Mouse (Mus musculus): ENCODE measurements around the gene Rpl4. TPM values are rescaled to one million over a fixed set of nuclear protein-coding genes. Genes with fewer than 3 reads are reported as not detected.

Rpl4 gene
- polyA plus RNA-seq, 1 experiment from 2014 or later: 1,103 TPM

DNA sequence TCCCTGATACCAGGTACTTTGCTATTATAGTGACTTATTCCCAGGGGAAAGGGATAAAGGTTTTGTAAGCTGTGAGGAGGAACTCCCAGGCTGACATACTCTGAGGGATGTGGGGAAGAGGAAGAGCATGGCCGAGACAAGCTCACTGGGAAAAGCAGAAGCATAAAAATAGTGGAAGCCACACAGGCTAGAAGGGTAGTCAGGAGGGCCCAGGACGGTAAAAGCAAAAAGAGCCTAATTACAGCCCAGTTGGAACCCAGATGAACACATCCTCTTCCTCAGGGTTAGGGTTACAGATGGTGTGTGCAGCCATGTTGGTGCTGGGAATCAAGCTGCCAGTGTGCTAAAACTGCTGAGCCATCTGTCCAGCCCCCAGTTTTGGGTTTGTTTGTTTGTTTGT lies 48.9 kb downstream of the Rpl4 start:
- Histone ChIP-seq H3K36me3 (ENCODE audit: control insufficient read depth, insufficient read depth, low read length) (no peaks in the 10 kb centered on the region), H3K27me3 (ENCODE audit: control insufficient read depth, insufficient read depth, low read length) (no peaks in the 10 kb centered on the region), H3K9ac (ENCODE audit: low read length) (no peak overlapping the region), H3K27ac (ENCODE audit: low read depth, low read length) (no peak overlapping the region), H3K4me2 (no peak overlapping the region), H3K4me3 (ENCODE audit: low read depth, low read length) (no peak overlapping the region), H3K9me3 (ENCODE audit: control insufficient read depth, low read length) (no peaks in the 10 kb centered on the region), H3K4me1 (ENCODE audit: control insufficient read depth, insufficient read depth, low read length) (0 out of 2 replicates have a peak, but pooled peaks cover 2% of the 10 kb centered on the region)
- ATAC-seq (ENCODE audit: low FRiP score): no peak
- DNase-seq (ENCODE audit: low spot score, missing footprints): peak; percentile 45
- WGBS: 78% methylated on average over 2 of the region's 2 CpGs

DNA sequence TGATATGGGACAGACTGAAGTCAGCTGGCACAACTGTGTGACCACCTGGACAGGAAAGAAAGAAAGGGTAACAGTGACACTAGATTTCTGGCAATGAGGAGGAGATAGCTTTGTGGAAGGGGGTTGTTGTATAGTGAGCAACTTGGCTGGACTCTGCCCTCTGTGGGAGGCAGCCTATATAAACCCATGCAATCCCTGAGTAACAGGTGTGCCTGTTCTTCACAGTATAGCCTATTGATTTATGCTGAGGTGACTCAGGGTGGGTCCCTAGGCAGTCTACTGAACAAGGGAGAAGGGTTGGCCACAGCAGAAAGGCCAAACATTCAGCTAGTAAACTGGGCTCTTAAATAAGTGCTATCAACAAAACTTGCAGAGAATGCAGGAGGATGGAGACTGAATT lies 52.6 kb downstream of the Rpl4 start:
- Histone ChIP-seq H3K4me2 (no peak overlapping the region), H3K9me3 (ENCODE audit: control insufficient read depth, low read length) (no peaks in the 10 kb centered on the region), H3K4me3 (ENCODE audit: low read depth, low read length) (no peak overlapping the region), H3K27me3 (ENCODE audit: control insufficient read depth, insufficient read depth, low read length) (no peaks in the 10 kb centered on the region), H3K4me1 (ENCODE audit: control insufficient read depth, insufficient read depth, low read length) (no peaks in the 10 kb centered on the region), H3K9ac (ENCODE audit: low read length) (no peak overlapping the region), H3K27ac (ENCODE audit: low read depth, low read length) (no peak overlapping the region), H3K36me3 (ENCODE audit: control insufficient read depth, insufficient read depth, low read length) (no peaks in the 10 kb centered on the region)
- no peak for ATAC-seq (ENCODE audit: low FRiP score)
- DNase-seq (ENCODE audit: low spot score, missing footprints): peak; percentile 49

DNA sequence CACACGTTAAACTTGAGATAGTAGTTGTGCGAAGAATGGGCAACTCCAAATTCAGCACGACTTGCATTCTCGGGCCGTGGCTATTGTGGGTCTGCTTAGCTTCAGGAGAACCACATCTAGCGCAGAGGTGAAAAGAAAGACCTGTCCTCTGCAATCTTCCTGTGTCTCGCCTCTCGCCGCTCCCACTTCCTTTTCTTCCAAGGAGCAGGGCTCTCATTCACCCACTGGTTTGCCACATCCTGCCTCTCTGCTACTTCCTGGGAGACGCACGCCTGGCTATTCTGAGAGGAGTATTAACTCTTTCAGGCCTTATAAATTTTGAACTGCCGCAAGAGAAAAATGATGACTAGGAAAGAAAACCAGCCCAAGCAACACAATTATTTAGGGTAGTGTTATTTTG lies 54.6 kb downstream of the Rpl4 start:
- Histone ChIP-seq H3K36me3 (ENCODE audit: control insufficient read depth, insufficient read depth, low read length) (no peaks in the 10 kb centered on the region), H3K27ac (ENCODE audit: low read depth, low read length) (no peak overlapping the region), H3K4me1 (ENCODE audit: control insufficient read depth, insufficient read depth, low read length) (no peaks in the 10 kb centered on the region), H3K4me3 (ENCODE audit: low read depth, low read length) (no peak overlapping the region), H3K27me3 (ENCODE audit: control insufficient read depth, insufficient read depth, low read length) (no peaks in the 10 kb centered on the region), H3K9ac (ENCODE audit: low read length) (no peak overlapping the region), H3K9me3 (ENCODE audit: control insufficient read depth, low read length) (no peaks in the 10 kb centered on the region), H3K4me2 (no peak overlapping the region)
- DNase-seq (ENCODE audit: low spot score, missing footprints): no peak
- 90% methylated on average over 12 of the region's 12 CpGs for WGBS
- ATAC-seq (ENCODE audit: low FRiP score): no peak

Small RNA genes lying within 50 kb of the gene (microRNA-seq; reads per million reads assigned to microRNA genes)
- not detected for gene Gm24106

Other genes starting within 250 kb of the Rpl4 start
- gene Smad6, start 151.3 kb upstream of the Rpl4 start, polyA plus RNA-seq (2014; fragmentation: Nextera tagmentation; extraction: Ambion mirVana): 3.9 and 4.0 TPM in 2 replicates
- gene Lctl, start 56.2 kb upstream of the Rpl4 start, polyA plus RNA-seq (2014; fragmentation: Nextera tagmentation; extraction: Ambion mirVana): not detected in 2 replicates
- 30.5 and 32.8 TPM in 2 replicates for gene Zwilch, start 271 bp upstream of the Rpl4 start, polyA plus RNA-seq (2014; fragmentation: Nextera tagmentation; extraction: Ambion mirVana)
- gene Snapc5, start 5.9 kb downstream of the Rpl4 start, polyA plus RNA-seq (2014; fragmentation: Nextera tagmentation; extraction: Ambion mirVana): 37.3 and 37.4 TPM in 2 replicates
- 1.8 and 2.6 TPM in 2 replicates for gene Uchl4, start 61.8 kb downstream of the Rpl4 start, polyA plus RNA-seq (2014; fragmentation: Nextera tagmentation; extraction: Ambion mirVana)
- gene Map2k1, start 80.3 kb downstream of the Rpl4 start, polyA plus RNA-seq (2014; fragmentation: Nextera tagmentation; extraction: Ambion mirVana): 78.2 and 78.8 TPM in 2 replicates
- gene Tipin, start 108.2 kb downstream of the Rpl4 start, polyA plus RNA-seq (2014; fragmentation: Nextera tagmentation; extraction: Ambion mirVana): 286 TPM in 2 replicates
- gene Dis3l, start 167.9 kb downstream of the Rpl4 start, polyA plus RNA-seq (2014; fragmentation: Nextera tagmentation; extraction: Ambion mirVana): 26.5 and 27.1 TPM in 2 replicates
- gene Megf11, start 212.3 kb downstream of the Rpl4 start, polyA plus RNA-seq (2014; fragmentation: Nextera tagmentation; extraction: Ambion mirVana): 2.6 and 3.1 TPM in 2 replicates